Mouse (Mus musculus) neural tube, embryonic 10.5 days (tissue): ENCODE measurements around the gene Astn1.

Experiments used
- DNase-seq: peaks from one replicate; pipeline ENCODE4 v3.0.0-alpha.2; 2017; ENCODE audit warnings: low spot score; ENCODE audit errors: extremely low spot score

Astn1 gene

DNA sequence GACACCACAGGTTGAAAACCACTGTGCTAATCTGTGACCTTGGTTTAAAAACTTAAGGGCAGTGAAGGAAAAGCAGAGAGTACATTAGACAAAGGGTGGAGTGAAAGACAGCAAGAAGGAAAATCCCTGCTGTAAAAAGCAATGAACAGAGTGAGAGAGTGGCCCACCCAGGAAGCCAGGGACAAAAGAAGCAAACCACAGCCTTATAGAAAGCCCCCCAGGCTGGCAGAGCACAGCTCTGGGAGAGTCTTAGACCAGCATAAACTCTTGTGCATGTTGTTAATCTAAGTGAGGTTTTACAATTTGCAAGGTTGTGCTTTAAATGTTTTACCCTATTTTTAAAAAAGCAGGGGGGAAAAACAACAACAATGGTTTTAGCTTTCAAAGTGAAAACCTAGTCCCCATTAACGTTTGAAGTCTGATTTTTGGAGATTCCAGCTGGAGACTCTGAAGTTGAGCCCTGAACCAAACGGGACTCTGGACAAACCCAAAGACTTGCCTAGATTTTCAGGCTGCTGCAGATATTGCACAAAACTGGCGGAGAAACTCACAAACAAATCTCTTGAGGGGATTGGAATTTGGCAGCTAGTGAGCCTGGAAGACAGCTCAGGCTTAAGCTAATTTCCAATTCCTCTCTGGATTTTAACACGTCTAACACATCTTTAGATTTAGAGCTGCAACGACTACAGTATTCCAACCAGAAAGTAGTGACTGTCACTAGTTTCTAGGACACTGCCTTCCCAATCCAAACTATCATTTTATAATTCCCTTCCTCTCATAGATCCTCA, 377.3 kb downstream of the Astn1 start:
- no peak for DNase-seq

DNA sequence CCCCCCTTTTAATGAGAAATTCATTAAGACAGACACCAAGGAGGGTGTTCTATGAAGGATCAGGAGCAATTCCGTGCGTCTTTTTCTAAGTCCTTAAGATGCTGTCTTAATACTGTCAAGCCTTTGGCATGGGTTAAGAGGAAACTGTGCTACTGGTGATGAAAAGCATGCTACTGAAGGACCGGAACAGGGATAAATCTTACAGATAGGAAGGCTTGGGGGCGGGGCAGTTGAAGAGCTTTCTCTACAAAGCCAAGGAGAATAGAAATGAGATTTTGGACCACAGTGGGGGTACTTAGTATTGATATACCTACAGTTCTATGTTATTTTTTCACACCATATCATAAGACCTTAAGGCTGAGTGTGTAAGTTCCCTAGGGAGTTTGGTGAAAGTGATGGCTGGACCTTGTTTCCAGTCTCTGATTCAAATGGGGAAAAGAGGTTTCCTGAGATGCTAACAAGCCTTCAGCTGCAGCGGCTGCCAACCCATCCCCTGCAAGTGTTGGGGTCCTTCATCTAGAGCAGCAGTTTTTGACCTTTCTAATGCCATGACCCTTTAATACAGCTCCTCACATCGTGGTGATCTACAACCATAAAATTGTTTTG, 378.2 kb downstream of the Astn1 start:
- no peak for DNase-seq

DNA sequence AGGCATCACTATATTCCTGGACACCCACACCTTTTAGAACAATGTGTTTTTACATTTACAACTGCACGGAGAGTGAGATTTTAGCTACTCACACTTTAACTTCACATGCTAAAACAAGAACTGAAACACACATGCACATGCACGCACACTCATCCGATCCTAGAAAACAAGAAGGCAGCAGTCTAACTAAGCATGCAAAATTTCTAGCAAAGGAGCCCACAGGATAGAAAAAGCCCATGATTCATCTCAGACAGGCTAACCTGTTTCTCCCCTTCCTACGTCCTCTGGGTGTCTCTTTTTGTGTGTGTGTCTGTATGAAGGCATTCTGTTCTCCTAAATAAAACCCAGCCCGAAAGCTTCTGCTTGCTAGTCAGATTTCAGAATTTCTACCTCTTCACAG, 378.9 kb downstream of the Astn1 start:
- no peak for DNase-seq
